Mouse (Mus musculus): ENCODE measurements at regions not wholly inside any gene's neighbourhood (a gene's known extent, or its start where the extent isn't known, plus 50 kb on each side); places are given as distances from the start of the nearest gene placed in this dataset.

GRCm38 (mm10) chr16:77313195-77313594 is 288.7 kb downstream of the Gm11146 start:
- TF ChIP-seq CTCF (IDR thresholded peaks at IDR 0.05; ENCODE audit: insufficient read depth, low read length) (no peak), POLR2A (IDR thresholded peaks at IDR 0.05; ENCODE audit: borderline replicate concordance, extremely low read depth, low read depth, low read length) (no peak)
- DNase-seq: no peak
- H3K4me1 ChIP-seq (ENCODE audit: control insufficient read depth, insufficient read depth, low read length): no peaks in the 10 kb centered on the region
- H3K4me3 ChIP-seq (replicated peaks; ENCODE audit: extremely low read depth, low read depth, low read length): no peak overlapping the region

GRCm38 (mm10) chr16:77301270-77302171 is 288.0 kb downstream of the Usp25 start:
- no peak for DNase-seq
- 87% methylated on average over 6 of the region's 6 CpGs for WGBS
- Histone ChIP-seq H3K4me1 (ENCODE audit: control insufficient read depth, insufficient read depth, low read length) (no peaks in the 10 kb centered on the region), H3K4me3 (replicated peaks; ENCODE audit: extremely low read depth, low read depth, low read length) (no peak overlapping the region)
- TF ChIP-seq POLR2A (IDR thresholded peaks at IDR 0.05; ENCODE audit: borderline replicate concordance, extremely low read depth, low read depth, low read length) (no peak), CTCF (IDR thresholded peaks at IDR 0.05; ENCODE audit: insufficient read depth, low read length) (no peak)

DNA sequence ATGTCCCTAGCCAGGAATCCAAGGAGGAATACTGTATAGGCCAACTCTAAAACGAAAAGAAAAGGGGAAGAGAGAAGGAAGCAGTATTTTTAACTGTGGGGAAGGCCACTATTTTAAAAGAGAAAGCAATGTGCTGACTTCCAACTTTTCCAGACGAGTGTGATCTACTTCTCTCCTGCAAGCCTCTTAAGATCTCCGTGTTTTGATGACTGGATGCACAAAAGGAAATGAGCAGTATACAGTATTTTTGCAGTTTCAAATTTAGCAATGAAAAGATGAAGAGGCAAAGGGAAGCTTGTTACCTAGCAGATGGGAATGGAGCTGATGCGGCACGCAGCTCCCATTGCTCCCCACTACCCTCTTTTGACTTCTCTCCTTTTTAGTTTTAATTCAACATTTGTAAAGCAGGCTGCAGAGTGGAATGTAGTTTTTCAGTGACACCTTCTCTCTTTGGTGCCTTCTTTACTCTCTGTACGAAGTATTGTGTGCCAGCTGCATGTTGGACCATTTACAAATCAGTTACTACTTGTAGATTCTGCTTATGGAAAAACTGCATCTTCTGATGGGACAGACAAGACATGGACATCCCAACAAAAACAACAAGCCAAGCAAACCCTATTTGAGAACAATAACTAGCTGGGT is 287.2 kb downstream of the Usp25 start:
- H3K4me1 ChIP-seq (ENCODE audit: control insufficient read depth, insufficient read depth, low read length): no peaks in the 10 kb centered on the region
- TF ChIP-seq POLR2A (IDR thresholded peaks at IDR 0.05; ENCODE audit: borderline replicate concordance, extremely low read depth, low read depth, low read length) (no peak), CTCF (IDR thresholded peaks at IDR 0.05; ENCODE audit: insufficient read depth, low read length) (no peak)
- DNase-seq: no peak
- WGBS: 57% methylated on average over 6 of the region's 6 CpGs
- H3K4me3 ChIP-seq (replicated peaks; ENCODE audit: extremely low read depth, low read depth, low read length): no peak overlapping the region

GRCm38 (mm10) chr16:77295574-77296355 is 282.3 kb downstream of the Usp25 start:
- Histone ChIP-seq H3K4me3 (replicated peaks; ENCODE audit: extremely low read depth, low read depth, low read length) (no peak overlapping the region), H3K4me1 (ENCODE audit: control insufficient read depth, insufficient read depth, low read length) (no peaks in the 10 kb centered on the region)
- no peak for DNase-seq
- TF ChIP-seq CTCF (IDR thresholded peaks at IDR 0.05; ENCODE audit: insufficient read depth, low read length) (no peak), POLR2A (IDR thresholded peaks at IDR 0.05; ENCODE audit: borderline replicate concordance, extremely low read depth, low read depth, low read length) (no peak)
- 81% methylated on average over 4 of the region's 4 CpGs for WGBS

- H3K4me3 ChIP-seq (replicated peaks; ENCODE audit: extremely low read depth, low read depth, low read length): no peak overlapping the region
- no peaks in the 10 kb centered on the region for H3K4me1 ChIP-seq (ENCODE audit: control insufficient read depth, insufficient read depth, low read length)
- DNase-seq: no peak
- 87% methylated on average over 2 of the region's 2 CpGs for WGBS
- TF ChIP-seq CTCF (IDR thresholded peaks at IDR 0.05; ENCODE audit: insufficient read depth, low read length): no peak
- TF ChIP-seq POLR2A (IDR thresholded peaks at IDR 0.05; ENCODE audit: borderline replicate concordance, extremely low read depth, low read depth, low read length): no peak
Observed at GRCm38 (mm10) chr16:77292317-77292771, 278.8 kb downstream of the Usp25 start.

GRCm38 (mm10) chr16:77291723-77292316 is 278.3 kb downstream of the Usp25 start:
- Histone ChIP-seq H3K4me3 (replicated peaks; ENCODE audit: extremely low read depth, low read depth, low read length) (no peak overlapping the region), H3K4me1 (ENCODE audit: control insufficient read depth, insufficient read depth, low read length) (no peaks in the 10 kb centered on the region)
- no peak for DNase-seq
- 94% methylated on average over 8 of the region's 8 CpGs for WGBS
- no peak for TF ChIP-seq CTCF (IDR thresholded peaks at IDR 0.05; ENCODE audit: insufficient read depth, low read length)
- TF ChIP-seq POLR2A (IDR thresholded peaks at IDR 0.05; ENCODE audit: borderline replicate concordance, extremely low read depth, low read depth, low read length): no peak

- WGBS: 72% methylated on average over 4 of the region's 4 CpGs
- no peak for DNase-seq
- Histone ChIP-seq H3K4me1 (ENCODE audit: control insufficient read depth, insufficient read depth, low read length) (no peaks in the 10 kb centered on the region), H3K4me3 (replicated peaks; ENCODE audit: extremely low read depth, low read depth, low read length) (no peak overlapping the region)
- TF ChIP-seq POLR2A (IDR thresholded peaks at IDR 0.05; ENCODE audit: borderline replicate concordance, extremely low read depth, low read depth, low read length): no peak
- TF ChIP-seq CTCF (IDR thresholded peaks at IDR 0.05; ENCODE audit: insufficient read depth, low read length): no peak
Observed at GRCm38 (mm10) chr16:77284205-77284604, 270.7 kb downstream of the Usp25 start.

- H3K4me1 ChIP-seq (ENCODE audit: control insufficient read depth, insufficient read depth, low read length): no peaks in the 10 kb centered on the region
- no peak for DNase-seq
- H3K4me3 ChIP-seq (replicated peaks; ENCODE audit: extremely low read depth, low read depth, low read length): no peak overlapping the region
- 83% methylated on average over 4 of the region's 4 CpGs for WGBS
- no peak for TF ChIP-seq CTCF (IDR thresholded peaks at IDR 0.05; ENCODE audit: insufficient read depth, low read length)
- TF ChIP-seq POLR2A (IDR thresholded peaks at IDR 0.05; ENCODE audit: borderline replicate concordance, extremely low read depth, low read depth, low read length): no peak
Observed at GRCm38 (mm10) chr16:77279916-77280315, 266.4 kb downstream of the Usp25 start.

DNA sequence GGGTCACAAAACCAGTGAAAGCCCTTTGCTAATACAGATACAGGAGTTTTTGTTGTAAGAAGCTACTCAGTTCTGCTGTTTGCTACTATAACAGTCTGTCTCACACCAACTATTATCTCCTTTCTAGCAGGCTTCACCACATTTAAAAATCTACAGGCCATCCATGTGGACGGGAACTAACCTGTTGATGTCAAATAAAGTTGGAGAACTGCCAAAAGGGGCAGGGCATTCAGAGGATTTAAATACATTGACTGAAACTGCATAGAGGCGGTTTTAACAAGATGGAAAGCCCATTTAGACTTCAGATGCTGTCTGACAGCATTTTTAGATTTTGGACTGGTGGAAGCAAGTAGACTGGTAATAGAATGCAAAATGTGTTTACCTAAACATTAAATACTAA is 266.0 kb downstream of the Usp25 start:
- no peak for DNase-seq
- 69% methylated on average over 2 of the region's 2 CpGs for WGBS
- TF ChIP-seq POLR2A (IDR thresholded peaks at IDR 0.05; ENCODE audit: borderline replicate concordance, extremely low read depth, low read depth, low read length) (no peak), CTCF (IDR thresholded peaks at IDR 0.05; ENCODE audit: insufficient read depth, low read length) (no peak)
- H3K4me1 ChIP-seq (ENCODE audit: control insufficient read depth, insufficient read depth, low read length): no peaks in the 10 kb centered on the region
- no peak overlapping the region for H3K4me3 ChIP-seq (replicated peaks; ENCODE audit: extremely low read depth, low read depth, low read length)

Measured in lung, adult 2 months (tissue).